Mouse (Mus musculus) lung, embryonic 16.5 days (tissue): ENCODE data around the gene Rps29. TPM values are rescaled to one million over a fixed set of nuclear protein-coding genes. Genes with fewer than 3 reads are reported as not detected.
"Not testable (repeated sequence)": the region's sequence is repeated elsewhere in the genome, so short reads cannot be mapped to it uniquely, and the experiment has no call there.

ENCODE experiments used
- ATAC-seq: fragments of 200-750 bp; cut with Nextera tagmentation; 2 replicates; pipeline ENCODE4 v1.8.0; 2017; ENCODE audit warnings: low read depth, mild to moderate bottlenecking, moderate library complexity
- H3K27ac ChIP-seq: fragments of 300-500 bp; sonication (generic); 2 replicates; pipeline ENCODE4 v1.5.1; 2014; ENCODE audit warnings: mild to moderate bottlenecking, control low read depth, low read length
- H3K27me3 ChIP-seq: fragments of 300-500 bp; sonication (generic); 2 replicates; pipeline ENCODE4 v1.6.1; 2014; ENCODE audit warnings: low read depth, low read length, mixed read lengths; ENCODE audit not compliant: control insufficient read depth, insufficient read depth
- H3K36me3 ChIP-seq: fragments of 300-500 bp; sonication (generic); 2 replicates; pipeline ENCODE4 v1.6.1; 2014; ENCODE audit warnings: low read length; ENCODE audit not compliant: control insufficient read depth, insufficient read depth
- H3K4me1 ChIP-seq: fragments of 300-500 bp; sonication (generic); replicated peaks from 2 replicates; pipeline ENCODE4 v1.6.1; 2014; ENCODE audit warnings: low read length, mixed read lengths; ENCODE audit not compliant: control insufficient read depth, insufficient read depth
- H3K4me2 ChIP-seq: fragments of 300-500 bp; sonication (generic); 2 replicates; pipeline ENCODE4 v1.6.1; 2014; ENCODE audit warnings: low read depth, low read length, control low read depth
- H3K4me3 ChIP-seq: fragments of 300-500 bp; sonication (generic); 2 replicates; pipeline ENCODE4 v1.5.1; 2014; ENCODE audit warnings: mild to moderate bottlenecking, low read length, control low read depth
- H3K9ac ChIP-seq: fragments of 300-500 bp; sonication (generic); 2 replicates; pipeline ENCODE4 v1.6.1; 2014; ENCODE audit warnings: low read length, control low read depth
- H3K9me3 ChIP-seq: fragments of 300-500 bp; sonication (generic); 2 replicates; pipeline ENCODE4 v1.6.1; 2016; ENCODE audit warnings: low read length; ENCODE audit not compliant: control insufficient read depth
- WGBS: fragments of 180-500 bp; shearing (Covaris S2); extraction: QIAGEN DNeasy Blood & Tissue Kit; methylation state at CpG from one replicate; pipeline ENCODE4 v1.1.7; 2014; 5-methylcytosine and 5-hydroxymethylcytosine counted together
- polyA plus RNA-seq: library from polyadenylated mRNA; unstranded; fragments of >200 nt; fragmentation: Nextera tagmentation; extraction: Ambion mirVana; gene quantifications from 2 replicates; pipeline ENCODE4 v1.2.1, GENCODE M21; 2015

The Rps29 gene
- polyA plus RNA-seq = 1,683 and 1,851 TPM in 2 replicates

DNA sequence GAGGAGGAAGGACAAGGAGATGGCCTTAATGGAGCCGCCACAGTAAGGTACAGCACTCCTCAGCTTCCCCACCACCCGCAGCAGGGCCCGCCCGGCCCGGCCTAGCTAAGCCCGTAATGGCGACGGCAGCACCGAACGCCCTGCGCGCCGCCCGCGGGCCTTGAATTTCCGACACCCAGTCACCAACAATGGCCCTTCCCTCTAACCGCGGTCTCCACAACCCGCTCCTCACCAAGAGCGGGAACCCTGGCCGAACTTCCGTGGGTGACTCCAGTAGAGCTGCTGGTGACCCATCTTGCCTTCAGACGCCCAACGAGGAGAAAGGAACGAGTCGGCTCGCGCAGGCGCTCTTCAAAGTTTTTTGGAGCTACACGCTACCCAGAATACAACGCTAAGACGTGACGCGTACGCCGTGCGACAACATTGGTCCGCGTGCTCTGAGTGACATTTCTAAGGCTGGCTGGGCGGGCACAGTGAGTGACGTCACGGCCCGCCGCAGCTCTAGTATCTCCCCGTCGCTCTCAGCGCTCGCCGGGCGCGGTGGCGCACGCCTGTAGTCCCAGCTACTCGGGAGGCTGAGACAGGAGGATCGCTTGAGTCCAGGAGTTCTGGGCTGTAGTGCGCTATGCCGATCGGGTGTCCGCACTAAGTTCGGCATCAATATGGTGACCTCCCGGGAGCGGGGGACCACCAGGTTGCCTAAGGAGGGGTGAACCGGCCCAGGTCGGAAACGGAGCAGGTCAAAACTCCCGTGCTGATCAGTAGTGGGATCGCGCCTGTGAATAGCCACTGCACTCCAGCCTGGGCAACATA lies at the start of gene Rps29:
TSS of gene Rps29 (minus strand) at position 422 of the 813 bp plus-strand sequence.
- peak within 1 kb of the TSS; percentile 87 for H3K9ac ChIP-seq
- peak within 1 kb of the TSS; percentile 70 for H3K4me3 ChIP-seq
- peak within 1 kb of the TSS; percentile 94 for H3K27ac ChIP-seq
- WGBS = 0% methylated on average over 57 of the region's 68 CpGs
- not testable (repeated sequence) for H3K27me3 ChIP-seq, H3K4me1 ChIP-seq, H3K9me3 ChIP-seq
- ATAC-seq = peak; percentile 99
- peaks cover 16% of the 10 kb centered on the region for H3K36me3 ChIP-seq
- H3K4me2 ChIP-seq = peak within 1 kb of the TSS; percentile 60

DNA sequence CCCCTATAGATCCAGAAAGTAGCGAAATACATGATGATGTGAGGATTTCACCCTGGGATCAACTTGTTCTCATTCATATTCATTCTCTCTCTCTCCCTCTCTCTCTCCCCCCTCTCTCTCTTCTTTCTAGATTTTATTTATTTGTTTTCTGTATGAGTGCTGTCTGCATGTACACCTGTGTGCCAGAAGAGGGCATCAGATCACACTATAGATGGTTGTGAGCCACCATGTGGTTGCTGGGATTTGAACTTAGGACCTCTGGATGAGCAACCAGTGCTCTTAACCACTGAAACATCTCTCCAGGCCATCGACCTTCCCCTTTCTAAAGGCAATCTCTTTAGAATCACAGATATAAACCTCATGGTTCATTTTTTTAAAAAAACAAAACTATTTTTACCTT lies 49.5 kb upstream of the Rps29 start:
- ATAC-seq = no peak
- no peak overlapping the region for H3K4me3 ChIP-seq
- H3K36me3 ChIP-seq = peaks cover 22% of the 10 kb centered on the region
- no peaks in the 10 kb centered on the region for H3K27me3 ChIP-seq
- H3K4me2 ChIP-seq = no peak overlapping the region
- no peaks in the 10 kb centered on the region for H3K9me3 ChIP-seq
- H3K4me1 ChIP-seq = no peaks in the 10 kb centered on the region
- WGBS = 92% methylated on average over 2 of the region's 2 CpGs
- no peak overlapping the region for H3K27ac ChIP-seq
- no peak overlapping the region for H3K9ac ChIP-seq

DNA sequence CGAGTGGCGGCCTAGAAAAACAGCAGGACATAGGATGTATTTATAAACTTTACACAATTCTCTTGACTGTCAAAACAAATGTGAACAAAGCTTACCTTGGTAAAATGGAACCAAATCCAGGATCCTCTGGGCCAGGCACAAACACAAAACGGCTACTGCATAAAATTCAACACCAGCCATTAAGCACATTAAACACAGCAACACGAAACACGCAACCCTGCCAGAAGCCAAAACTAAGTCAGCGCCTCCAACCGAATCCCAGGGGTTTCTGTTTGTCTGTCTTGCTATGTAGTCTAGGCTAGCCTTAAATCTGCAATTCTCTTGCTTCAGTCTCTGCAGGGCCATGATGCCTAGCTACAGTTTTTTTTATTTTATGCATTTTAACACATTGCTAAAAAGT lies 48.9 kb upstream of the Rps29 start:
- H3K27me3 ChIP-seq = no peaks in the 10 kb centered on the region
- H3K4me2 ChIP-seq = no peak overlapping the region
- H3K27ac ChIP-seq = no peak overlapping the region
- no peak overlapping the region for H3K4me3 ChIP-seq
- 93% methylated on average over 7 of the region's 7 CpGs for WGBS
- no peak for ATAC-seq
- H3K4me1 ChIP-seq = no peaks in the 10 kb centered on the region
- peaks cover 18% of the 10 kb centered on the region for H3K36me3 ChIP-seq
- H3K9ac ChIP-seq = no peak overlapping the region
- no peaks in the 10 kb centered on the region for H3K9me3 ChIP-seq

DNA sequence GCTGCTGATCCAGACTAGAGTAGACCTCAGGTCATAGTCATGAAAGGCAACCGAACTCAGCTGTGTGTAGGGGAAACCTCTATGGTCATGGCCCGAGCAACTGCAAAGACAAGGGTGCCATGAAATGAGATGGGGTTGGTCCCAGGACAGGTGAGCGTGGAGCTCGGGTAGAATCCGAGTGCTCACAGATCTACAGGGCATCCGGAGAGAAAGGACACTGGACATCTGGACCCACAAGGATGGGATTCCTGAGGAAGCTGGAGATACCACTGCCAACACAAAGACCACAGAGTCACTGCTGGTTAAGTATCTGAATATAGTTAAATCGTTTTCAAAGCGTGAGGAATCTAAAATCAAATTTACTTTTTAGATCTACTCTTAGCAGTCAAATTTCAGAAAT lies 48.4 kb upstream of the Rps29 start:
- WGBS = 86% methylated on average over 8 of the region's 8 CpGs
- no peaks in the 10 kb centered on the region for H3K4me1 ChIP-seq
- no peak overlapping the region for H3K4me3 ChIP-seq
- no peak overlapping the region for H3K4me2 ChIP-seq
- H3K36me3 ChIP-seq = peaks cover 16% of the 10 kb centered on the region
- H3K27ac ChIP-seq = no peak overlapping the region
- no peak overlapping the region for H3K9ac ChIP-seq
- H3K9me3 ChIP-seq = no peaks in the 10 kb centered on the region
- ATAC-seq = no peak
- no peaks in the 10 kb centered on the region for H3K27me3 ChIP-seq

DNA sequence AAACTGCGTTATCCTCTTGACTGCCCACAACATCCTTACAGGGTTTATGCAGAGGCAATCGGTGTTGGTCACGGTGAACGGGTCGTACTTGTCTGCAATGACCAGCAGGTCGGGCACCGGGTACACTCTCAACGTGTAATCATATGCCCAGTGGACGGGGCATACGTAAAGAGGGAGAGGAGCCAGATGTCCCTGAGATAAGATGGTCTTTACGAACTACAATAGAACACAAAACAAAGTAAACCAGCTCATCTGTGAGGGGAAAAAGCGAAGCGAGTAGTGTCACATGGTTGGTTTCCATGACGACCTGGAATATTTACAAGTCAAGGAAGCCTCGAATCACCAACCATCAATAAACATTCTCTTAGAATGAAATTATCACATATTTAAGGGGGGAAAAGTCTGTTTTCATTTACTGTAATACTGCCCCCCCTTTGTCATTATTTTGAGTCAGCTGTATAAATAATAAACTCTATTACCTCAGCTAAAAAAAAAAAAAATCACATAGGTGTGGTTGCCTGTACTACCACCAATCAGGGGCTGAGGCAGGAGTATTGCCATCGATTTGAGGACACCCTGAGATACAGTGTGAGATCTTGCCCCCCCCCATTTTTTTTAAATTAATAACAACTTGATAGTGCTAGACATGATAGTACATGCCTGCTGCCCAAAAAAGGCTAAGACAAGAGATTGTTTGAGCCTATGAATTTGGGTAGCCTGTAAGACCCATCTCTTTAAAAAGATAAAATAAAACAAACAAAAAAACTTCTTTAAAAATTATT lies 45.3 kb upstream of the Rps29 start, which contains the start of gene Gm49384:
TSS of gene Gm49384 (minus strand) at position 216 of the 782 bp plus-strand sequence.
- peaks cover 3% of the 10 kb centered on the region; the same call in 1 of the 2 replicates for H3K4me1 ChIP-seq
- H3K9ac ChIP-seq = no peak within 1 kb of the TSS
- peaks cover 21% of the 10 kb centered on the region for H3K36me3 ChIP-seq
- no peak within 1 kb of the TSS for H3K4me2 ChIP-seq
- WGBS = 78% methylated on average over 16 of the region's 16 CpGs
- no peaks in the 10 kb centered on the region for H3K9me3 ChIP-seq
- H3K27me3 ChIP-seq = no peaks in the 10 kb centered on the region
- H3K27ac ChIP-seq = no peak within 1 kb of the TSS
- no peak for ATAC-seq
- H3K4me3 ChIP-seq = no peak within 1 kb of the TSS

DNA sequence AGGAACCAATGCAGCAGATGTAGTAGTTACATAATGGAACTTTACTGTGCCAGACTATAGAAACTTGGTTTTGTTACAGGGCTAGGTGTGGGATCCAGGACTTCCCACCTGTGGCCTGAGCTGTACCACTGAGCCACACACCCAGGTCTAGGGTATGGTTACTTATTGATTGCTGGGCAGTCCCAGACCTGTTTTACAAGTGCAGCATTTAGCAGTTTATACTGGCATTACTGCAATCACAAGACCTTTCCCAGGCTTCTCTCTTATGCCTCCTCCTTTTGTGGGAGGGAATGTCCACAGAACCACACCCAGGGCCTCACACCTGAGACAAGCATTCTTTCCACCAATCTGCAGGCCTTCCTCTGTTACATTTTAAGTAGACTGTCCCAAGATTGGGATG lies 40.0 kb upstream of the Rps29 start:
- Histone ChIP-seq H3K36me3 (peaks cover 14% of the 10 kb centered on the region), H3K9ac (no peak overlapping the region), H3K4me3 (no peak overlapping the region), H3K4me2 (no peak overlapping the region; the same call in 1 of the 2 replicates), H3K4me1 (peaks cover 21% of the 10 kb centered on the region), H3K27me3 (no peaks in the 10 kb centered on the region), H3K9me3 (no peaks in the 10 kb centered on the region), H3K27ac (no peak overlapping the region)
- ATAC-seq = no peak

DNA sequence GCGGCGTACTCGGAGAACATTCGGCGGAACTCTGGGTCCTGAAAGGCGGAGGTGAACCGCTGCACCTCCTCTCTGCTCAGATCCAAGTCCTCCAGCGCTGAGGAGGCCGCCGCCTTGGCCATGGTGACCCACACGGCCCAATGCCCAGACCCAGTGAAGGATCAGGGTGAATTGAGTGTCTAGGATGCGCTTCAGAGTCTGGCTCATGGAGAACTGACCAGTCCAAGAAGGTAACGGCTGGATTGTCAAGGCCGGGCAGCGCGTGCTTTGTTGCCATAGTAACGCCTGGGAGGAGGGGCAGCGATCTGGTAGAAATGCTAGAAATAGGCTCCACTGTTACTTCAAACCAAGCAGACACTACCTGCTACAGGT lies 39.2 kb upstream of the Rps29 start, which contains the start of gene Dnaaf2:
TSS of gene Dnaaf2 (minus strand) at position 266 of the 372 bp plus-strand sequence.
- Histone ChIP-seq H3K27ac (peak within 1 kb of the TSS; percentile 86), H3K27me3 (no peaks in the 10 kb centered on the region), H3K36me3 (peaks cover 12% of the 10 kb centered on the region), H3K9ac (peak within 1 kb of the TSS; percentile 84), H3K4me1 (peaks cover 21% of the 10 kb centered on the region), H3K4me2 (peak within 1 kb of the TSS; percentile 99), H3K4me3 (peak within 1 kb of the TSS; percentile 98), H3K9me3 (no peaks in the 10 kb centered on the region)
- WGBS = 1% methylated on average over 18 of the region's 18 CpGs
- ATAC-seq = peak; percentile 53

DNA sequence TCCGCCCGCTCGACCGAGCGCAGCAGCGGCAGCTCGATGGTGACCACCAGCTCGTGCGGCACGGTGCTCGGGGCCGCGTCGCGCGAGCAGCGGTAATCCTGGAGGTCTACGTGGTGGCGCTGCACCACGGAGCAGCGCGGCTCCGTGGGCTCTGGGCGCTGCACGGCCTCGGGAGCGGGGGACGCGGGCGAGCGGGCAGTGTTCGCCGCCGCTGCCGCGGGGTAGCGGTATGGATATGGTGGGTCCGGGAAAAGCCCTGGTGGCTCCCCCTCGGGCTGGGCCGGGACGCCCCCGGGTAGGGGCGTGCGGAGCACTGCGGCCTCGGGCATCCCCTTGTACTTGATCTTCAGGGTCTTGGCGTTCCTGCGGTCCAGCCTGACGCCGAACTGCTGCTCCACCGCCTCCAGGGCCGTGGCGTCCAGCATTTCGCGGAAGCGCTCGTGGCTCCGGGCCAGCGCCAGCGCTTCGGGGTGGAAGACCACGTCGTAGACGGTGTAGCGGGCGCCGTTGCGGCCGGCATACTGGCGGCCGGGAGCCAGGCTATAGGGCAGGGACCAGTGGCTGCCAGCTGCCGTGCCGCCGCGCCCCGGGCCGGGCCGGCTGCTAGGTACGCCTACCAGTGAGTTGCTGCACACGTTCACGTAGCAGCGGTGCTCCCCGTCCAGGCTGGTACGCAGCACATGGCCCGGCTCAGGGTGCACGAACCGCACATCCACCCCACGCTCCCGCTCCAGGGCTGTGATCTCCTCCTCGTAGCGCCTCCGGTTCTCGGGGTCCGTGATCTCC lies 38.6 kb upstream of the Rps29 start:
- Histone ChIP-seq H3K27ac (peak overlapping the region; percentile 86), H3K4me3 (peak overlapping the region; percentile 98), H3K27me3 (no peaks in the 10 kb centered on the region), H3K4me1 (peaks cover 21% of the 10 kb centered on the region), H3K36me3 (peaks cover 12% of the 10 kb centered on the region), H3K9me3 (no peaks in the 10 kb centered on the region), H3K4me2 (peak overlapping the region; percentile 99), H3K9ac (peak overlapping the region; percentile 84)
- under 1% methylated on average over 85 of the region's 94 CpGs for WGBS
- ATAC-seq = peak; percentile 70
